Mouse (Mus musculus) splenic B cell, adult 2 months (primary cell): ENCODE results near the gene Galnt9.

Experiments
- DNase-seq: peaks from one replicate; pipeline ENCODE4 v3.0.0-alpha.2; 2011; ENCODE audit warnings: low read depth, low spot score
- H3K27me3 ChIP-seq: 2 replicates; pipeline ENCODE4 v1.6.1; 2012; ENCODE audit warnings: mild to moderate bottlenecking, low read length, moderate library complexity, mixed read lengths; ENCODE audit not compliant: control insufficient read depth, poor library complexity, insufficient read depth, severe bottlenecking
- H3K36me3 ChIP-seq: 2 replicates; pipeline ENCODE4 v1.6.1; 2012; ENCODE audit warnings: mild to moderate bottlenecking, low read length, moderate library complexity, mixed read lengths; ENCODE audit not compliant: control insufficient read depth, poor library complexity, insufficient read depth, severe bottlenecking

The Galnt9 gene

DNA sequence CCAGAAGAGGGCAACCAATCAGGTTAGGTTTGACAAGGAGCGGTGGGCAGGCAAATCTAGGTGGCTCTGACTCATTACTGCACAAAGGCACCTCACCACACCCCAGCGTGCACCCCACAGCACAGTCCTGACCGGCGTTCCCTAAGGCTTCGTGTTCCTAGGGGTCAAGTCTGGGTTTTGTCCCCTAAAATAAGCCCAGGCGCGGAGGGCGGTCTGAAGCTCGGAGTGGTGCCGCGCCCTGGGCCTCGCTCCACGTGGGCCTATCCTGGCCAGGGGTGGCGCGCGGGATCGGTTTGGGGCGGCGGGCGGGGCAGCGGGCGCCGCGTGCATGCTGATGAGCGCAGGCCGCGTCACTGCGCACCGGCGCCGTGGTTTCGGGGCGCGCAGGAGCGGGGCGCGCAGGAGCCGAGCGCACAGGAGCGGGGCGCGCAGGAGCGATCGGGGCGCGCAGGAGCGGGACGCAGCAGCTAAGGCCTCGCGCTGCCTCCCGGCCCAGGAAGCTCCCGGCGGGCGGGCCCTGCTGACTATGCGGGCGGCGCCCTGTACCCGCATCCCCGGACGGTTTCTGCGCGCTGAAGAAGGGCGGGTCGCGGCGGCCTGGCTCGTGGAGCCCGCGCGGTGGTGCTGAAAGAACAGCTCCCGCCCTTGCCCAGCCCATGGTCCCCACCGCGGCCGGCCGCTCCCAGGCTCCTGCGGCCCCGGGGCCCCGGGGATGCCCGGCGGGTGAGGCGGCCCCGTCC, at the start of gene Galnt9:
Gene Galnt9 (plus strand): TSS at position 405 of the 740 bp plus-strand sequence.
- no peaks in the 10 kb centered on the region for H3K36me3 ChIP-seq
- no peaks in the 10 kb centered on the region for H3K27me3 ChIP-seq
- no peak for DNase-seq

- no peak for DNase-seq
- H3K27me3 ChIP-seq = no peaks in the 10 kb centered on the region
These were observed 49.8 kb upstream of the Galnt9 start for GRCm38 (mm10) chr5:110494396-110494795.

GRCm38 (mm10) chr5:110495051-110495450, 49.1 kb upstream of the Galnt9 start:
- DNase-seq = no peak
- Histone ChIP-seq H3K36me3 (no peaks in the 10 kb centered on the region), H3K27me3 (no peaks in the 10 kb centered on the region)

More at GRCm38 (mm10) chr5:110494396-110494795, 49.8 kb upstream of the Galnt9 start:
- H3K36me3 ChIP-seq = no peaks in the 10 kb centered on the region

DNA sequence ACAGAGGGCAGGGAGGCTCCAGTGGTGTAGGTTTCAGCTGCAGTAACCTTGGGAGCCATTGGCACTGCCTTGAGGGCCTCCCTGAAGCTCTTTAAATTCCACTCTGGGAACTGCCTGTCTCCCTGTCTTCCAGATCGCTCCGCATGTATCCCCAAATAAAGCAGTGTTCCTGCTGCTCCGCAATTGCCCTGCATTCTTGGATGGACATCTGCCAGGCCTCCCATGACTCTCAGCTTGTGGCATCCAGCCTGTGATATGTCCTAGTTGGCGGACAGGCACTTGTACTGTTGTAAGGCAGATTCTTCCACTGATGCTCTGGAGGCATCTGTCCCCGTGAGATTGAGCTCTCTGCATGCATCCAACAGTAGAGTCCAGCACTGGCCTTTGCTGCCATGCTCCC, 46.6 kb upstream of the Galnt9 start:
- no peak for DNase-seq
- H3K27me3 ChIP-seq = no peaks in the 10 kb centered on the region
- H3K36me3 ChIP-seq = no peaks in the 10 kb centered on the region

DNA sequence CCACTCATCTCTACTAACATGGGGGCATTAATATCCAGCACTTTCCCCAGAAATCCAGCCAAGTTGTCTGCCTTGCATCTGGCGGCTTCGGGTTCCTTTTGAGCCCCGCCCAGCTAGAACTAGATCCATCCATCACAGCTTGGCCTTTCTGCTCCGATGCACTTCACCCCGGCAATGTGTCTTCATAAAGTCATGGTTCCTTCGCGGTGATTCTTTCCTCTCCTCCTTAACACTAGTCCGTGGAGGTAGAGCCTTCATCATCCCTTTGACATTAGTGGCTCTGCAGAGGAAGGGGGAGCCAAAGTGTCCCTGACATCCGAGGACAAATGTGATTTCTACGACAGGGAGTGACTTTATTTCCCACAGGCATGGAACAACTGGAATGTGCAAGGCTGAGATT, 46.1 kb upstream of the Galnt9 start:
- H3K36me3 ChIP-seq = no peaks in the 10 kb centered on the region
- DNase-seq = no peak
- H3K27me3 ChIP-seq = no peaks in the 10 kb centered on the region

GRCm38 (mm10) chr5:110500233-110500632, 43.9 kb upstream of the Galnt9 start:
- no peak for DNase-seq
- Histone ChIP-seq H3K27me3 (no peaks in the 10 kb centered on the region), H3K36me3 (no peaks in the 10 kb centered on the region)

GRCm38 (mm10) chr5:110503361-110503760, 40.8 kb upstream of the Galnt9 start:
- Histone ChIP-seq H3K36me3 (no peaks in the 10 kb centered on the region), H3K27me3 (no peaks in the 10 kb centered on the region)
- DNase-seq = no peak

DNA sequence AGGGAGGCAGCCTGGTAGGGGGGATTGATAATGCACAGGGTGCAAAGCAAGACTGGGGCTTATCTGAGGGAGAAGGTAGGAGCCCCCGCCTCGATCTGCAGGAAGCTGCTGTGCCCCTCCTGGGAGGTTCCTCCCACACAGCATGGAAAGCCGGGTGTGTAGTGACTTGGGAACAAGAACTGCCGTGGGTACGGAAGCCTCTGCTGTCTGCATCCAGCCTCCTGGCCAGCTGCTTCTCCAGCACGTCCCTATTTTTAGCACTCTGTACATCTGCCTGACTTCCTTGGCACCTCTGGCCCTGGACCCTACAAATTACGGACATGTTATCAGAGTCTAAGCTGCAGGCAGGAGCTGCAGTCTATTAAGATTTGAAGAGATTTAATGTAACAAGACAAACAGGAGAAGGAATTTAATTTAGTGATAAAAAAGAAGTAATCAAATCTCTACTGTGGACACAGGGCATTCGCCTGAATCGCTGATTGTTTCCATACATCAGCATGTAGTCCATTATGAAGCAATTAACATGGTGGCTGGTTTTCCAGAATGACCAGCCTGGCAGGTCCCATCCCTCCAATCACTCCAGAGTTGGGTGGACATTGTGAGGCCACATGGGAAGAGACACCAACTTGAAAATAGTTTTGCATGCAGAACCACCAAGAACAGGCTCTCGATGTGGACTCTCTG, 38.4 kb upstream of the Galnt9 start:
- DNase-seq = no peak
- Histone ChIP-seq H3K36me3 (no peaks in the 10 kb centered on the region), H3K27me3 (no peaks in the 10 kb centered on the region)

GRCm38 (mm10) chr5:110506295-110506616, 37.9 kb upstream of the Galnt9 start:
- Histone ChIP-seq H3K27me3 (no peaks in the 10 kb centered on the region), H3K36me3 (no peaks in the 10 kb centered on the region)
- DNase-seq = no peak

GRCm38 (mm10) chr5:110506856-110507255, 37.3 kb upstream of the Galnt9 start:
- no peaks in the 10 kb centered on the region for H3K36me3 ChIP-seq
- H3K27me3 ChIP-seq = no peaks in the 10 kb centered on the region
- no peak for DNase-seq

DNA sequence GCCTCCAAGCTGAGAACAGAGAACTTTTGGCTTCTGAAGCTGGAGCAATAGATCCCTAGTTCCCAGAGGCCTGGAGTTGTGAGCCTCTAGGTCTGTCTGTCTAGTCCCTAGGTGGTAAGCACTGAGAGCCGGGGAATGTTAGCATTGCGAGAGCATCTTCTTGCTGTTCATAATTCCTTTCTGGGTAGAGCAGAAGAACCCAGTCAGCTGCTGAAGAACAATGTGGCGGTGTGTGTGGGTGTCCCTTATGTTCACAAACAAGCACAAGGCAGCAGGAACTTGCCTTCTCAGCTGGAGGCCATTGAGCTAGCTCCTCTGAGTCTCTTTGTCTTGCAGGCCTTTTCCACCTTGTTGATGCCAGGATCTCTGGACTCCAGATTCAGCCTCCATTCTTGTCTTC, 36.2 kb upstream of the Galnt9 start:
- Histone ChIP-seq H3K27me3 (no peaks in the 10 kb centered on the region), H3K36me3 (no peaks in the 10 kb centered on the region)
- DNase-seq = no peak

- DNase-seq = no peak
- Histone ChIP-seq H3K36me3 (no peaks in the 10 kb centered on the region), H3K27me3 (no peaks in the 10 kb centered on the region)
These were observed 33.8 kb upstream of the Galnt9 start for GRCm38 (mm10) chr5:110510357-110510756.

DNA sequence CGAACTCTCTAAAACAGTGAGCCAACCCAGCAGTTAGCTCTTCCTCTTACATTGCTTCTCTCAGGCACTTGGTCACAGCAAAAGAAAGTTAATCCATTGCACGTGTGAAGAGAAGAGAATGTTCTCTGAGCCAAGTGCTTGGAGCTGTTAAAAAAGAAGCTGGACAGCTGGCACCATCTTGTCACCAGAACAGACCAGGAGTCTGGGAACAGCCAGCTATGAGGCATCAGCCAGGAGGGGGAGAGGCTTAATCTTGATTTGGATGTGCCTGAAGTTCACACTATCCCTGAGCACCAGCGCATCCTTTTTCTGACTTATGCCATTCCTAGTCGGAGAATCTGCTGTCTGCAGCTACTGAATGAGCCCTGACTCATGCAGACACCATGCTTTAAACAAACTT, 30.4 kb upstream of the Galnt9 start:
- DNase-seq = no peak
- Histone ChIP-seq H3K36me3 (no peaks in the 10 kb centered on the region), H3K27me3 (no peaks in the 10 kb centered on the region)

DNA sequence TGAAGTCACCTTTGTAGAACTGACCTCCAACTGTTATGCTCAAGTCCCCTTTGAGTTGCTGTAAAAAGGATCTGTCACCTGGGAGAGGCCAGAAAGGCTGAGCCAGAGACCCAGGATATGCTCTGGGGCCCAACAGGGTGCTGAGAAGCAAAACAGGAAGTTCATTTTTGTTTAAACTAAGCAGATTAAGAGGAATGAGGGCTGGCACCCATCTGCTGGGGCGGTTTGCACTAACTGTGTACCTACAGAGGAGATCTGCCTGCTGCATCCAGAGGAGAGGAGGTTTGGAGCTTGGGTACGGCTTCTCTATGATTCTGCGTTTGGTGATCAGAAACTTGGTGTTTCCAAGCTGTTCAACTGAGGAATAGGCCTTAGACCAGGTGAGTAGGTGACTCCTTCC, 29.5 kb upstream of the Galnt9 start:
- no peak for DNase-seq
- Histone ChIP-seq H3K36me3 (no peaks in the 10 kb centered on the region), H3K27me3 (no peaks in the 10 kb centered on the region)

- DNase-seq = no peak
- Histone ChIP-seq H3K36me3 (no peaks in the 10 kb centered on the region), H3K27me3 (no peaks in the 10 kb centered on the region)
These were observed 27.8 kb upstream of the Galnt9 start for GRCm38 (mm10) chr5:110516390-110516789.
